Mouse (Mus musculus): ENCODE measurements around the gene Atmin. TPM values are rescaled to one million over a fixed set of nuclear protein-coding genes. Genes with fewer than 3 reads are reported as not detected.

The Atmin gene
- polyA plus RNA-seq, 1 experiment from 2014 or later: 18.6 TPM

GRCm38 (mm10) chr8:116944385-116944696 is 1.1 kb downstream of the Atmin start:
- no peaks in the 10 kb centered on the region for H3K36me3 ChIP-seq (ENCODE audit: control insufficient read depth, insufficient read depth, low read length)
- 21% methylated on average over 4 of the region's 4 CpGs for WGBS
- H3K4me3 ChIP-seq (ENCODE audit: low read depth, low read length): peak overlapping the region; percentile 94
- no peak for DNase-seq (ENCODE audit: low spot score)
- no peaks in the 10 kb centered on the region for H3K9me3 ChIP-seq (ENCODE audit: control insufficient read depth, low read length)
- H3K4me1 ChIP-seq (replicated peaks; ENCODE audit: control insufficient read depth, insufficient read depth, low read length): peaks cover 9% of the 10 kb centered on the region
- peak overlapping the region; percentile 97 for H3K4me2 ChIP-seq (ENCODE audit: low read depth, low read length, severe bottlenecking)
- H3K27me3 ChIP-seq (ENCODE audit: control insufficient read depth, insufficient read depth, low read length): no peaks in the 10 kb centered on the region
- H3K27ac ChIP-seq (ENCODE audit: low read depth, low read length): no peak overlapping the region
- peak overlapping the region; percentile 85 for H3K9ac ChIP-seq (ENCODE audit: low read length)
- ATAC-seq (replicated peaks; ENCODE audit: low FRiP score): no peak

- H3K9me3 ChIP-seq (ENCODE audit: control insufficient read depth, low read length): no peaks in the 10 kb centered on the region
- H3K27ac ChIP-seq (ENCODE audit: low read depth, low read length): no peak overlapping the region
- H3K4me3 ChIP-seq (ENCODE audit: low read depth, low read length): no peak overlapping the region
- ATAC-seq (replicated peaks; ENCODE audit: low FRiP score) (no peak), DNase-seq (ENCODE audit: low spot score) (no peak)
- H3K36me3 ChIP-seq (ENCODE audit: control insufficient read depth, insufficient read depth, low read length): no peaks in the 10 kb centered on the region
- no peak overlapping the region for H3K4me2 ChIP-seq (ENCODE audit: low read depth, low read length, severe bottlenecking)
- WGBS: 91% methylated on average over 9 of the region's 9 CpGs
- H3K9ac ChIP-seq (ENCODE audit: low read length): no peak overlapping the region
- peaks cover 9% of the 10 kb centered on the region for H3K4me1 ChIP-seq (replicated peaks; ENCODE audit: control insufficient read depth, insufficient read depth, low read length)
- H3K27me3 ChIP-seq (ENCODE audit: control insufficient read depth, insufficient read depth, low read length): no peaks in the 10 kb centered on the region
Measured at GRCm38 (mm10) chr8:116945169-116945910, 2.1 kb downstream of the Atmin start.

DNA sequence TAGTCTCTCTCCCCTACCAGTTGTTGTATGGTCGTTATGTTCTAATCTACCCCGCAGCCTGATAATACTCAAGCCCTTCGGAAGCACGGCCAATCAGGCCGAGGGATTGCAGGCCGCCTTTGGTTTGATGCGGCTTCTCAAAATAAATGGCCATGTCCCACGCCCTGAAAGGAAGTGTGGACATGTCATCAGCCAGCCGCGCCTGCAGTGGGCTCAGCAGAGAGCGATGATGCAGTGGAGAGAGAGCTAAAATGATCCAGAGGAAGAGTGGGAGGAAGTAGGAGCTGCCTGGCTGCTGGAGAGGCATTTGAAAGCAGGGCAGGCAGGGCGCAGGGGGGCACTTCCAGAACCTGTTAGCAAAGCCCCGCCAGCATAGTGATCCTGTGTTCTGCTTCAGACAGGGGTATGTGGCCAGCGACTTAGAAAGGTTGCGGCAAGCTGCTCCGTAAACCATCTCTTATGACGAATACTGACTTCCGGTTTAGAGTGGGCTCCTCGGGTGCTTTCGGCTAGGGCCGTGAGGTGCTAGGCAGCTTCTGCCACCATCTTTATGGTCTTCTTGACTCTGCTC is 3.2 kb downstream of the Atmin start:
- no peak for ATAC-seq (replicated peaks; ENCODE audit: low FRiP score)
- Histone ChIP-seq H3K4me3 (ENCODE audit: low read depth, low read length) (no peak overlapping the region), H3K36me3 (ENCODE audit: control insufficient read depth, insufficient read depth, low read length) (no peaks in the 10 kb centered on the region), H3K4me2 (ENCODE audit: low read depth, low read length, severe bottlenecking) (no peak overlapping the region), H3K4me1 (replicated peaks; ENCODE audit: control insufficient read depth, insufficient read depth, low read length) (peaks cover 9% of the 10 kb centered on the region), H3K27me3 (ENCODE audit: control insufficient read depth, insufficient read depth, low read length) (no peaks in the 10 kb centered on the region), H3K9me3 (ENCODE audit: control insufficient read depth, low read length) (no peaks in the 10 kb centered on the region), H3K9ac (ENCODE audit: low read length) (no peak overlapping the region), H3K27ac (ENCODE audit: low read depth, low read length) (no peak overlapping the region)
- WGBS: 87% methylated on average over 21 of the region's 21 CpGs
- DNase-seq (ENCODE audit: low spot score): no peak

- Histone ChIP-seq H3K27me3 (ENCODE audit: control insufficient read depth, insufficient read depth, low read length) (no peaks in the 10 kb centered on the region), H3K27ac (ENCODE audit: low read depth, low read length) (no peak overlapping the region), H3K9me3 (ENCODE audit: control insufficient read depth, low read length) (no peaks in the 10 kb centered on the region), H3K4me2 (ENCODE audit: low read depth, low read length, severe bottlenecking) (no peak overlapping the region), H3K4me1 (replicated peaks; ENCODE audit: control insufficient read depth, insufficient read depth, low read length) (peaks cover 9% of the 10 kb centered on the region), H3K4me3 (ENCODE audit: low read depth, low read length) (no peak overlapping the region), H3K36me3 (ENCODE audit: control insufficient read depth, insufficient read depth, low read length) (no peaks in the 10 kb centered on the region), H3K9ac (ENCODE audit: low read length) (no peak overlapping the region)
- WGBS: 89% methylated on average over 6 of the region's 6 CpGs
- DNase-seq (ENCODE audit: low spot score) (no peak), ATAC-seq (replicated peaks; ENCODE audit: low FRiP score) (no peak)
Measured at GRCm38 (mm10) chr8:116946851-116947250, 3.7 kb downstream of the Atmin start.

DNA sequence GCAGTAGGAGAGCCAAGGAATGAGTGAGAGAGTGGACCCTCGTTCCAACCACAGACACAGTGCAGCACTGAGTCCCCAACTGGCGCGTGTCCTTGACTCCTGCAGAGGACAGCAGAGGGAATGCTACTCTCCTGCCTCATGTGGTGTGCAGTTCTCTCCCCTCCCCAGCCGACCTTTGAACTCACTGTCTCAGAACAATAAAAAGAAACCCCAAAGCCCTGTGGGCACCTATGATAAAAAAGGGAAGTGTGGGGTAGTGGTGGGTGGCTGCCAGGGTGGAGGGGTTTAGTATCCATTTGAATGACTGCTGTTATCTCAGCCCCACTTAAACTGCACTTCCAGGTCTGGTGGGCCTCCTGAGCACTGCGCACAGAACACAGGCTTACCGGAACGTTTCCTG is 4.4 kb downstream of the Atmin start:
- WGBS: 91% methylated on average over 7 of the region's 7 CpGs
- ATAC-seq (replicated peaks; ENCODE audit: low FRiP score) (no peak), DNase-seq (ENCODE audit: low spot score) (no peak)
- H3K9ac ChIP-seq (ENCODE audit: low read length): no peak overlapping the region
- H3K27me3 ChIP-seq (ENCODE audit: control insufficient read depth, insufficient read depth, low read length): no peaks in the 10 kb centered on the region
- H3K4me1 ChIP-seq (replicated peaks; ENCODE audit: control insufficient read depth, insufficient read depth, low read length): peaks cover 9% of the 10 kb centered on the region
- no peaks in the 10 kb centered on the region for H3K36me3 ChIP-seq (ENCODE audit: control insufficient read depth, insufficient read depth, low read length)
- H3K4me3 ChIP-seq (ENCODE audit: low read depth, low read length): no peak overlapping the region
- H3K4me2 ChIP-seq (ENCODE audit: low read depth, low read length, severe bottlenecking): no peak overlapping the region
- no peak overlapping the region for H3K27ac ChIP-seq (ENCODE audit: low read depth, low read length)
- no peaks in the 10 kb centered on the region for H3K9me3 ChIP-seq (ENCODE audit: control insufficient read depth, low read length)

- 80% methylated on average over 5 of the region's 5 CpGs for whole genome bisulfite sequencing
- DNase-seq (ENCODE audit: low spot score) (no peak), ATAC-seq (replicated peaks; ENCODE audit: low FRiP score) (no peak)
- Histone ChIP-seq H3K9me3 (ENCODE audit: control insufficient read depth, low read length) (no peaks in the 10 kb centered on the region), H3K4me1 (replicated peaks; ENCODE audit: control insufficient read depth, insufficient read depth, low read length) (no peaks in the 10 kb centered on the region), H3K4me2 (ENCODE audit: low read depth, low read length, severe bottlenecking) (no peak overlapping the region), H3K4me3 (ENCODE audit: low read depth, low read length) (no peak overlapping the region), H3K27ac (ENCODE audit: low read depth, low read length) (no peak overlapping the region), H3K27me3 (ENCODE audit: control insufficient read depth, insufficient read depth, low read length) (no peaks in the 10 kb centered on the region), H3K9ac (ENCODE audit: low read length) (no peak overlapping the region), H3K36me3 (ENCODE audit: control insufficient read depth, insufficient read depth, low read length) (no peaks in the 10 kb centered on the region; the same call in 1 of the 2 replicates)
Measured at GRCm38 (mm10) chr8:116951369-116951768, 8.2 kb downstream of the Atmin start.

DNA sequence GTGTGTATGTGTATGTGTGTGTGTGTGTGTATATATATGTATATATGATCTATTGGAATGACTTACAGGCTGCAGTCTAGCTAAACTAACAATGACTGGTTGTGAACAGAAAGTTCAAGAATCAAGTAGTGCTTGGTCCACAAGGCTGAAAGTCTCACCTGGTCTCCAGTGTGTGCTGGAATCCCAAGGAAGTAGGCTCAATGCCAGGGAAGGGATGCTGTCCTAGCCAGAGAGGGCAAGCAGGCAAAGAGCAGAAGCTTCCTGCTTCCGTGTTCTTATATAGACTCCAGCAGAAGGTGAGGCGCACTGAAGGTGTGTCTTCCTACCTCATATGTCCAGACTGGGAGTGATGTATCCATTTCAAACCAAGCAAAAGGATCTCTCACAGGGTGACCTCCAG is 8.6 kb downstream of the Atmin start:
- no peaks in the 10 kb centered on the region; the same call in 1 of the 2 replicates for H3K36me3 ChIP-seq (ENCODE audit: control insufficient read depth, insufficient read depth, low read length)
- WGBS: 91% methylated on average over 2 of the region's 2 CpGs
- no peak for ATAC-seq (replicated peaks; ENCODE audit: low FRiP score)

GRCm38 (mm10) chr8:116952428-116952827 is 9.2 kb downstream of the Atmin start:
- H3K9me3 ChIP-seq (ENCODE audit: control insufficient read depth, low read length): no peaks in the 10 kb centered on the region
- H3K9ac ChIP-seq (ENCODE audit: low read length): no peak overlapping the region
- no peak overlapping the region for H3K4me3 ChIP-seq (ENCODE audit: low read depth, low read length)
- no peaks in the 10 kb centered on the region for H3K27me3 ChIP-seq (ENCODE audit: control insufficient read depth, insufficient read depth, low read length)
- no peak for DNase-seq (ENCODE audit: low spot score)
- H3K36me3 ChIP-seq (ENCODE audit: control insufficient read depth, insufficient read depth, low read length): peaks cover 3% of the 10 kb centered on the region; the same call in 1 of the 2 replicates
- H3K27ac ChIP-seq (ENCODE audit: low read depth, low read length): no peak overlapping the region
- H3K4me2 ChIP-seq (ENCODE audit: low read depth, low read length, severe bottlenecking): no peak overlapping the region
- WGBS: 95% methylated on average over 8 of the region's 8 CpGs
- no peaks in the 10 kb centered on the region for H3K4me1 ChIP-seq (replicated peaks; ENCODE audit: control insufficient read depth, insufficient read depth, low read length)
- ATAC-seq (replicated peaks; ENCODE audit: low FRiP score): no peak

More for the DNA sequence above, 8.6 kb downstream of the Atmin start:
- Histone ChIP-seq H3K4me1 (replicated peaks; ENCODE audit: control insufficient read depth, insufficient read depth, low read length) (no peaks in the 10 kb centered on the region), H3K27ac (ENCODE audit: low read depth, low read length) (no peak overlapping the region), H3K4me3 (ENCODE audit: low read depth, low read length) (no peak overlapping the region), H3K9ac (ENCODE audit: low read length) (no peak overlapping the region), H3K9me3 (ENCODE audit: control insufficient read depth, low read length) (no peaks in the 10 kb centered on the region), H3K27me3 (ENCODE audit: control insufficient read depth, insufficient read depth, low read length) (no peaks in the 10 kb centered on the region), H3K4me2 (ENCODE audit: low read depth, low read length, severe bottlenecking) (no peak overlapping the region)
- DNase-seq (ENCODE audit: low spot score): no peak

DNA sequence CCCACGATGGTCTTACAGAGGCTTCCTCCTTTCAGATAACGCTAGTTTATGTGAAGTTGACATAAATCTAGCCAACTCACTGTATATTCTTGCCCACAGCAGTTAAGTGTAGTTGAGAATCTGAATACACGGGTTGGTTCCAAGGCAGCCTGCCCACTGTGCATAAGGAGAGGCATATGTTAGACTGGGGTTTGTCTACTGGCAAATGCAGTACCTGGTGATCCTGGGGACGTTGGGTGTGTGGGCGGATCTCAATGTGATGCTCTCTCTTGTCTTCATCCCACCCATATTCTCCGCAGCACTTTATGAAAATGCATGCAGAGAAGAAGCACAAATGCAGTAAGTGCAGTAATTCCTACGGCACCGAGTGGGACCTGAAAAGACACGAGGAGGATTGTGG is 11.2 kb downstream of the Atmin start:
- no peak overlapping the region for H3K27ac ChIP-seq (ENCODE audit: low read depth, low read length)
- WGBS: 93% methylated on average over 9 of the region's 9 CpGs
- DNase-seq (ENCODE audit: low spot score) (no peak), ATAC-seq (replicated peaks; ENCODE audit: low FRiP score) (no peak)
- peaks cover 3% of the 10 kb centered on the region; the same call in 1 of the 2 replicates for H3K36me3 ChIP-seq (ENCODE audit: control insufficient read depth, insufficient read depth, low read length)
- H3K4me1 ChIP-seq (replicated peaks; ENCODE audit: control insufficient read depth, insufficient read depth, low read length): no peaks in the 10 kb centered on the region
- no peak overlapping the region for H3K4me2 ChIP-seq (ENCODE audit: low read depth, low read length, severe bottlenecking)
- H3K27me3 ChIP-seq (ENCODE audit: control insufficient read depth, insufficient read depth, low read length): no peaks in the 10 kb centered on the region
- no peak overlapping the region for H3K9ac ChIP-seq (ENCODE audit: low read length)
- no peaks in the 10 kb centered on the region for H3K9me3 ChIP-seq (ENCODE audit: control insufficient read depth, low read length)
- no peak overlapping the region for H3K4me3 ChIP-seq (ENCODE audit: low read depth, low read length)

Measured in forebrain, embryonic 11.5 days (tissue).